Mouse (Mus musculus) adrenal gland, adult (tissue): ENCODE results near the gene Krt14.
"Not testable (repeated sequence)": the region's sequence is repeated elsewhere in the genome, so short reads cannot be mapped to it uniquely, and the experiment has no call there.

Source experiments
- DNase-seq, 2 experiments: peaks; one replicate each; pipeline ENCODE4 v3.0.0; 2022 to 2023; ENCODE audit warnings: low spot score in 1 of 2; ENCODE audit not compliant: inconsistent age in 2 of 2

The Krt14 gene

GRCm38 (mm10) chr11:100207498-100207897 lies at the start of gene Krt14:
Krt14 (minus strand) TSS chr11:100207548.
- DNase-seq, result no peak

GRCm38 (mm10) chr11:100255514-100255913 lies 48.2 kb upstream of the Krt14 start:
- no peak for DNase-seq

DNA sequence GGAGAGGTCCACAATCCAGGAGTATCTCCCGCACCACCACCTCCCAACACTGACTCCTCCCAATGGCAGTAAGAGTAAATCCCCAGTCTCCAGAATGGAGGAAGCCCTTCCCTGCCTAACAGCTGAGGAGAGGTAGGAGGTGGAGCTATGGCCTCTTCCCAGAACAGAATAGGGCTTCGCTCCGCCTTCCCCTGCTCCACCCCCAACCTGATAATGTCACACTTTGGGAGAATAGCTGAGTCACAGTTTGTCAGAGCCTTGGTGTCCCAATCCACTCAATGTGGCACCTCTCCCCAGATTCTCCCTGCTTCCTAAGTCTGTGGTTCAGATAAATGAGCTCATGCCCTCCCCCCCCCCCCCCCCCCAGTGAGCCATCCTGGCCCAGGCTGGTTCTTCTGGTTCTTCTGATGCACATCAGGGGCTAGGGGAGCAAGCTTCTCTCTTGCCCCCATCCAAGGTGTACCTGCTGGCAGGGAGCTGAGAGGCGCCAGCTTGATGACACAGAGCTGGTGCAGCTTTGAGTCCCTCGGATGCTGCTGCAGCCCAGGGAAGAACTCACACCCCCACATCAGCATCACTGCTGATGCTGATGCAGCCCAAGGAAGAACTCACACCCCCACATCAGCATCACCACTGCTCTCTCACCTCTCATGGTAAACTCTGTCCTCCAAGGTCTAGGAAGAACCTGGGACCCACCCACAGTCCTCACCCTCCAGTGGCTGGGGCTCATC lies 47.2 kb upstream of the Krt14 start:
- no peak for DNase-seq

- DNase-seq, result no peak
Measured at GRCm38 (mm10) chr11:100248852-100249465, 41.6 kb upstream of the Krt14 start, which contains the start of gene Krt16. Krt16 (minus strand) TSS chr11:100248902.

- not testable (repeated sequence) for DNase-seq
Measured at GRCm38 (mm10) chr11:100246471-100246870, 39.1 kb upstream of the Krt14 start.

- DNase-seq, result not testable (repeated sequence)
Measured at GRCm38 (mm10) chr11:100240272-100240671, 32.9 kb upstream of the Krt14 start.

- no peak for DNase-seq
Measured at GRCm38 (mm10) chr11:100221741-100222140, 14.4 kb upstream of the Krt14 start.

GRCm38 (mm10) chr11:100219304-100219703 lies 12.0 kb upstream of the Krt14 start:
- no peak for DNase-seq

- DNase-seq, result no peak
Measured at GRCm38 (mm10) chr11:100208542-100208941, 1.2 kb upstream of the Krt14 start.

GRCm38 (mm10) chr11:100203448-100203847 lies 3.9 kb downstream of the Krt14 start:
- DNase-seq, result peak; percentile 22 to 68

GRCm38 (mm10) chr11:100202906-100203305 lies 4.4 kb downstream of the Krt14 start:
- DNase-seq, result no peak

GRCm38 (mm10) chr11:100200104-100200820 lies 7.1 kb downstream of the Krt14 start:
- peak in 1 of 2 experiments; percentile 43 for DNase-seq

DNA sequence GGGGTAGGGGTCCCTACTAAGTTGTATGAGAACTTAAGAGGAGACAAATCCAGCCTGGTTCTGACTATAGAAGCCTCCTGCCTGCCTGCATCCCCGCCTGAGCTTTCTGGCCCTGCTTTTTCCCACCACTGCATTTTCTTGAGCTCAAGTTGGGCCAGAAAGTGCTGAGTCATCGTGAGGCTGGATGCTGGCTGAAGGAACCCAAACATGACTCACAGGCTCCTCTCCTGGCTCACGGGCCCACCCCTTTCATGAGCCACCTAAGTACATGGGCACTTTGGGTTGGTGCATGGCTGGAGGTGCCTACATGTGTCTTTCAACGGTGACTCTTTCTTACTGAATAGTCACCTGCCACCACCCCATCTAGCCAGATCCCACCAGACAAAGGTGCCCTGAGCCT lies 8.7 kb downstream of the Krt14 start:
- peak; percentile 18 to 64 for DNase-seq

DNA sequence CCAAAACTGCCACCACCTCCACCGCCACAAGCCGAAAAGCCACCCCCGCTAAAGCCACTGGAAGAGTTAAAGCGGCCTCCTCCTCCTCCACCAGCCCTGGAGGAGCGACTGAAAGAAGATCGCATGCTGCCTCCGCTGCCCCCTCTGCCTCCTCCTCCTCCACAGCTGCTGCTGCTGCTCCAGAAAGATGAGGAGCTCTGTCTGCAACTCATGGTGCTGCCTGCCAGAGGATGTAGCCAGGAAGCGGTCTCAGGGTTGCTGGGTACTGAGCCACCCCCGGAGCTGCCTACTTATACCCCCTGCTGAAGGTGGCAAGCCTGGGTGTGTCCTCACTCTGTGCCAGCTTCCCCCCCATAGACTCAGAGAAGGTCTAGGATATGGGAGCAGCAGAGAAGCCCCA lies 14.4 kb downstream of the Krt14 start, which contains the start of gene Krt9:
Krt9 (minus strand) TSS at position 255 of the 400 bp plus-strand sequence.
- DNase-seq, result no peak

- DNase-seq, result no peak
Measured at GRCm38 (mm10) chr11:100191820-100192219, 15.5 kb downstream of the Krt14 start.

- no peak for DNase-seq
Measured at GRCm38 (mm10) chr11:100186736-100187135, 20.6 kb downstream of the Krt14 start.

- no peak for DNase-seq
Measured at GRCm38 (mm10) chr11:100181725-100182124, 25.6 kb downstream of the Krt14 start.

GRCm38 (mm10) chr11:100179260-100179659 lies 28.1 kb downstream of the Krt14 start:
- no peak for DNase-seq

DNA sequence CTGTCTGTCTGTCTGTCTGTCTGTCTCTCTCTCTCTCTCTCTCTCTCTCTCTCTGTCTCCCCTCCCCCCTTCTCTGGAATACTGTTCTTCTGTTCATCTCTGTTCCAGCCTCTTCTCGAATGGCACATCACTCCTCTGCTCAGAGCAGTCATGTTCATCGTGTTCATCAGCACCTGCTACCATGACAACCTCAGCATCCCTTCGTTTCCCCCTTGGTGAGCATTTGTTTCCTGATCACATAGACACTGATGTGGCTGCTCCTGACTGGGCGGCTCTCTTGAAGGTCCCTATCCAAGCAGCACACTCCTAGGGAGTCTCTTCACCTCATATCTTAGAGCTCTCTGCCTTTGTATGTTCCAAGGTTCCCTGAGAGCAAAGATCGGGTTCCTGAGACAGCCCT lies 29.0 kb downstream of the Krt14 start:
- no peak for DNase-seq

DNA sequence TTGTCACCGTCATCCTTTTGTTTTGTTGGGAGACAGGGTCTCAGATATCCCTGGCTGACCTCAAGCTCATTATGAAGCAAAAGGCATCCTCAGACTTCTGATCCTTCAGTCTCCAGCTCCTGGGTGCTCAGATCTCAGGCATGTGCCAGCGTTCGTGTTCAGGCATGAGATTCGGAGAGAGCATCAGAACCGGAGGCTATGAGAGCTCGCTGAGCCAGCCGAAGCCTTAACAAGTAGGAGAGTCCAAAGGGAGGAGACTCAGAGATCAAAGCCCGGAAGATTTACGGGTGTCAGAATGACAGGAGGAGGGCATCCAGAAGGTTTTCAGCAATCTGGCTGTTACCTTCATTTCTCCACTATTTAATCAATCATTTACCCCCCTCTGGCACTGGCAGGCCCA lies 30.6 kb downstream of the Krt14 start:
- DNase-seq, result no peak
